Mouse (Mus musculus): Measurements from ENCODE around the gene Odf2l.

Odf2l gene

GRCm38 (mm10) chr3:145118254-145119001 lies at the start of gene Odf2l:
Gene Odf2l, plus strand, starts transcription at chr3:145118588.
- DNase-seq (ENCODE audit: low read depth): peak; percentile 96

GRCm38 (mm10) chr3:145068964-145069363 lies 49.4 kb upstream of the Odf2l start:
- no peak for DNase-seq (ENCODE audit: low read depth)

DNA sequence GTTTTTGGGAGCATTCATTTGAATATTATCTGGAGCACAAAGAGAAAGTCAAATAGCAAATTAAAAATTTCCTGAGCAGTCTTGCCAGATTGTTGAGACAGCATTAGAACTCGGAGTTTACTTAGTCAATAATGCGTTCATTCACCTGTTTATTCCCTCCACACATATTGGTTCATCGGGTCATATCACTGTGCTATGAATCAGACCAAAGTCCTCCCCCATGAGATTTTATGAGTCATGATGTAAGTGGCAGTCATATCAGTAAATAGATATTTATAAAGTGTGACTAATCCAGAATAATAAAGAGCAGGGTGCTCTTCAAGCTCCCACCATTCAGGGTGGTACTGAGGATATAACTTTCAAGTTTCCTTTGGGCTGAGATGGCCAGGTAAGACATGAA lies 46.0 kb upstream of the Odf2l start:
- DNase-seq (ENCODE audit: low read depth): no peak

DNA sequence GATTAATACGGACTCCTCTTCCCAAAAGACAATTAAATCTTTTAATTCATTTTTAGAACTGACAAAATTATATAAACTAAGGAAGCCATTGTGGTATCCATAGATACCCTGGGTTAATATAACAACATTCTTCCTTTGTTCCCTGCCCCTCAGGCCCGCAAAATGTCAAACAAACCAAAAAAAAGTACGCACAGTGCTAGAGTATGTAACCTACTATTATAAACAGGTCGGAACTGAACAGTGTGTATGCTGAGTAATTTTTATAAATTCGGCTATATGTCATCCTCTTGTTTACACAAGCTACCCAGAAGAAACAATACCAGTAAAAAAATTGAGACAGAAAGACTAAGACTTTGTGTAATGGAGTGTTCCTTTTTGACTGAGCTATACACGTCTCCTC lies 40.0 kb upstream of the Odf2l start:
- no peak for DNase-seq (ENCODE audit: low read depth)

- DNase-seq (ENCODE audit: low read depth): no peak
Observed at GRCm38 (mm10) chr3:145080904-145081303, 37.5 kb upstream of the Odf2l start.

DNA sequence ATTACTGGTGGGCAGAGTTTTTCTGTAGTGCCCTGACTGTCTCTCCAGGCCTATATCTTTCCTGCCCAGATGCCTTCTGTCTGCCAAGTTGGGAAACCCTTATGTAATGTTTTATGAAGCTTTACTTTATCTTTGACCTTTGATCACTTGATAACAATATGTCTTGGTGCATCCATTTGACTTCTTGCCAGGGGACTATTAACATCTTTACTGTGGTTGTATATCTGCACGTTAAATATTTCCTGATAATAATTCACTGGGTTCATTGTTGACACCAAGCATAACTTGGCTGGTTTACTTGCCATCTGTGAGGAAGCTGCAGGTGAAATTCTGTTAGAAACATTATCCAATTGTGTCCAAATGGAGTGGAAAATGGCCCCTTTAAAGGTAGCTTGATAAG lies 35.3 kb upstream of the Odf2l start:
- no peak for DNase-seq (ENCODE audit: low read depth)

DNA sequence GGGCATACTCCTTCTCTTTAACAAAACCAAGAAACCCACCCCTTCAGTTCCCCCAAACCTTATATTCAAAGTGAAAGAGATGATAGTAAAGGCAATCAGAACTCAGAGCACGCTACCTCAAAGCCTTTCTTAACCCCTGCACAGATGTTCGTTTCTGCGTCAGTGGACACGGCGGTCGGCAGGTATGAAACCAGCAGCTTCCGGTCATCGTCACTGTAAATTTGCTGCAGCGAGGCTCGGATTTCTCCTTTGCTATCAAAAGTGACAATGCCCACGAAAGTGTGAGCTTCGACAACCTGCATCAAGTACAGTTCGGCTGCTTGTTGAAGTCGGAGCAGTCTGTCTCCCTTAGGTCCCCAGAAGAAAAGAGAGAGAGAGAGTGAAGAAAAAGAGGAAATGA lies 32.2 kb upstream of the Odf2l start:
- no peak for DNase-seq (ENCODE audit: low read depth)

DNA sequence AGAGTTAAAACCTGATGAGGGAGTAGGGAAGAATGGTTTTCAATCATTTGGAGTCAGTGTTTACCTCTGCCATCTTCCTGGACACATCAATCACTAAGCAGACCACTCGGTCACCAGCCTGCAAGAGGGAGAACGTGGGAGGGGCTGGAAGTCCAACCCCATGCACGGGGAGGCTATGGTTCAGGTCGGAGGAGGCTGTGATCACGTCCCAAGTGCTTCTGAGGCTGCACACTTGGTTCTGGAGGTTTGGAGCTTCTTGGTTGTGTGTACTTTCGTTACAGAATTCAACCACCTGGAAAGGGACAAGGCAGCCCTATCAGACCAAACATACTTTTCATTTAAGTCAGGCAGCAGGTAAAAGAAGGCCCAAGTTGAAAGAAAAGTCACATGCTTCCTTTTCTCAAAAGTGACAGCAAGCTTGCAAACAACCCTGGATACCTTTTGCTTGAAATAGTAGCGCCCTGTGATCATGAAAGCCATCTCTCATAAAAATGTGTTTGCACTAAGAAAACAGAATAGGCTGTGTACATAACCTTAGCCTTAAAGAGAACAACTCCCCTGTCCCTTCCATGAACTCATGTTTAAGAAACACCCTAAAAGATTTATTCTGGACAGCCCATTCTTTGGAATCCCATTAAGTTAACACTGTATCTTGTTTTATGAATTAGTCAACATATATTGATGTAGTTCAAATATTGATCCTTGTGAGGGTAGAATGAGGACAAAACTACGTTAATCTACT lies 30.4 kb upstream of the Odf2l start:
- no peak for DNase-seq (ENCODE audit: low read depth)

GRCm38 (mm10) chr3:145099291-145099690 lies 19.1 kb upstream of the Odf2l start, which contains the start of gene Clca2:
Gene Clca2, minus strand, starts transcription at chr3:145099443.
- DNase-seq (ENCODE audit: low read depth): no peak

GRCm38 (mm10) chr3:145101891-145102555 lies 16.4 kb upstream of the Odf2l start:
- DNase-seq (ENCODE audit: low read depth): no peak

DNA sequence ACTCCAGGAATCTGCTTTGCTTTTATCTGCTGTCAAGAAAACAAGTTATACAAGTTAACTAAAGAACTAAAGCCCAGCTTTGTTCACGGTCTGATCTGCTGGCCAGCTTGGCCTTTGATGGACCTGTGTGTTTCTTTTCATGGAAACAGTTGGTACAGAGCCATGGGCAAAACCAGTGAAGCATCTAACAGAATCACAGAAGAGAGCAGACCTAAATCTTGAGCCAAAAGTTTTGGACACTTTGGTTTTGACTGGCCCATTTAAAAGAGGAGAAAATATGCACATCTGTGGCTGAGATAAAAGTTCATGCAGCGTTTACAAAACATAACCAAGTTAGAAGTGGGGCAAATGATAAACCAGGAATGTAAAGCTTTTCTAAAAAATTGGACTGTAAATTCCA lies 15.1 kb upstream of the Odf2l start:
- no peak for DNase-seq (ENCODE audit: low read depth)

DNA sequence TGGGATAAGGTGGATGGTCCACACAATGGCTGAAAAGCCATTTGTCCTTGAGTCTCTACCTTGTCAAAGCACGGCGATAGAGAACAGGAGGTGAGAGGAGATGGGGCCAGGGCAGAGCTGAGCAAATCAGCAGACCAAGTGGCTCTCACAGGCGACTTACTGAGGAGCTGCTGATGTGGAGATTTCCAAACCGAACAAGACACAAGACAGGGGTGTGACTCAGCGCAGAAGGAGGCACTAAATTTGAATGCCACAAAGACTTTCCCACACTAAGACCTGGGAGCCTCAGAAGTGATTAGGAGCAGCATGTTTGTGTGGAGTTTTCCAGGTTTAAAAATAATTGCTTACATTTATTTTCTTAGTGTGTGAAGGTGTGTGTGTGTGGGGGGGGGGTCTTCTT lies 14.6 kb upstream of the Odf2l start:
- peak; percentile 29 for DNase-seq (ENCODE audit: low read depth)

GRCm38 (mm10) chr3:145105076-145105772 lies 13.2 kb upstream of the Odf2l start:
- DNase-seq (ENCODE audit: low read depth): peak; percentile 84

DNA sequence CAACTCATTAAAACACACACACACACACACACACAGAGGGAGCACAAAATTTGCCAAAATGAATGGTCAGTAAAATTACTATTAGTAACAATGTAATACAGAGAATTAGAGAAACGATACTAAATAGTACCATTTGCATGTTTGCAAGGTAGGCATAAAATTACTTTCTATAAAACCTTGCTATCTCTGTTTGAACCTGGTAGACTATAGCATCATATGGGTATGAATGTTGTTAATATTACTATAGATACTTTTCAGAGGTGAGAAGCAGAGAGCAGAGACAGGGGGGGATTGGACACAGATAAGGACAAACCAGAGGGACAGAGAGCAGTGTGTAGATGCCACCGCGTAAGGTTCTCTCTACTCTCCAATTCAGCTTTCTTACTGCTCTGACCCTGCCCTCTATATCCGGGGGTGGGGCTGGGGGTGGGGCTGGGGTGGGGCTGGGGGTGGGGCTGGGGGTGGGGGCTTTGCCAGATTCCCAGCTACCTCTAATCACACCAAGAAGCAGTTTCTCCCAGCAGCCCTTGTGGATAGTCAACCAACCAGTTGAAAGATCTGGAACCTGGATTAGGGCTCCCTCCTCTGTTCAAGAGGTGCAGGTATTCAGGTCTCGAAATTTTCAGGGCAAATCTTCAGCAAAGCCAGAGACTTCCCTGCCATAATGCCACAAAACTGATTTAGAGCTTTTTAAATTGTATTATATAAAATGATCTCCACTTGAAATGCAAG lies 12.4 kb upstream of the Odf2l start:
- peak; percentile 58 for DNase-seq (ENCODE audit: low read depth)

DNA sequence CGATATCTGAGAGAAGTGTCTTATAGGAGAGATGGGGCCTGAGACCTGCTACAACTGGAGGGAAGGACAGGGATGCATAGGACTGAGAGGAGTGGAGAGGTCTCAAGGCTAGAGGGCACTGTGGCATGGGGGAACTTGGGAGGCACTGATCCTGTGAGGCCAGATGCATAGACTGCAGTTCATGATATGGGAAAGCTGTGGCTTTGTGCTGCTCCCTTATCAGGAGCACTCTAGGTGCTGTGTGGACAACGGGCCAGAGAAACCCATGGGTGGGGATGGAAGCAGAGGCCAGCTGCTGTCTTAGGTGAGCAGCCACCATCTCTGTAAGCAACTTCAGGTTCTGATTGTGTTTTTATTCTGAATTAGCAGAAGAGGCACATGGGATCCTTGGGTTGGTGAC lies 3.2 kb upstream of the Odf2l start:
- no peak for DNase-seq (ENCODE audit: low read depth)

DNA sequence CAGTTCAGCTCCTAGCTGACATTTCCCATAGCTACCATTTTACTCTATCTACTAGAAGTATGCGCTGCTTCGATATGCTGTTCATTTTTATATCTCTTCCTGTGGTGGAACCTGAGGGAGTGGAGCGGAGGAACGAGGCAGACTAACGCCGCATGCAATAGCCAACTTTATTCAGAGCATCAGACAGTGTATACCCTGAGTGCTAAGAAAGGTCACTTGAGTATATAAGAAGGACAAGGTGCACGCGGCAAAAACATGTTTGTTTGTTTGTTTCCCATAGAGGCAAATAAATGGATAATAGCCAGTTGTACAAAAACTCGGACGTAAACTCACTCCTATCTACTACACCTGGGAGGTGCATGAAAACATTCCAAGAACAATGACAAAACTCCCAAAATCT lies 751 bp upstream of the Odf2l start:
- DNase-seq (ENCODE audit: low read depth): no peak

DNA sequence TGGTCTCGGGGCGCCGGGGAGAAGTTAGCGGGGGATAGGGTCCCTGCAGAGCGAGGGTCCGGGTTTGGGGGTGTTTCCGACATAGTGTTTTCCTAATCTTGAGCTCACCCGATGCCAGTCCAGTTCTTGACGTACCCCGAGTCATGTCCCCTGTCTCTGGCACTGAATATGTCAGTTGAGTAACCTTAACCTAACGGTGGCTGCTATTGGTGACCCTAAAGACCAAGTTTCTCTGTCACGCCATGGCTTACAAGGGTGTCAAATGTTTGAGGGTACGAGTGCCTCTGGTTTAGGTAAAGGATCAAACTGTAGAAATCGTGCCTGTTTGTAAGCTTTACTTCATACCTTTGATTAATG lies 592 bp downstream of the Odf2l start:
- no peak for DNase-seq (ENCODE audit: low read depth)

DNA sequence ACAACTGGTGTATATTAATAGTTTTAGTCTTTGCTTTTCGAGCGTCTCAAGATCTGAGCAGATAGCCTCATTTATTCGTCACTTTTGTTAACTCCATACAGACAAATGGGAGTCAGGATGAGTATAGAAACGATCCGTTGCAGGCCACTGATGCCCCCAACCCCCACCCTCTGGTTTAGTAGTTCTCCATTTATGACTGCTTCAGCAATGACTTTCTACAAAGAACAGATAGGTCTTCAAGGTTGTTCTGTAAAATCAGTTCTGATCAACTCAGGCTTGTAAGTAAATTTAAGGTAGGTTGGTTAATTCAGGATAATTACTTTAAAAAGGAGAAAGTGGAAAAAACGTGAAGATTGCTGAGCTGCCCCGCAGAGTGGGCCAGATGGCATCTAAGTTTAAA lies 1.0 kb downstream of the Odf2l start:
- peak; percentile 17 for DNase-seq (ENCODE audit: low read depth)

GRCm38 (mm10) chr3:145126618-145127017 lies 8.2 kb downstream of the Odf2l start:
- DNase-seq (ENCODE audit: low read depth): no peak

DNA sequence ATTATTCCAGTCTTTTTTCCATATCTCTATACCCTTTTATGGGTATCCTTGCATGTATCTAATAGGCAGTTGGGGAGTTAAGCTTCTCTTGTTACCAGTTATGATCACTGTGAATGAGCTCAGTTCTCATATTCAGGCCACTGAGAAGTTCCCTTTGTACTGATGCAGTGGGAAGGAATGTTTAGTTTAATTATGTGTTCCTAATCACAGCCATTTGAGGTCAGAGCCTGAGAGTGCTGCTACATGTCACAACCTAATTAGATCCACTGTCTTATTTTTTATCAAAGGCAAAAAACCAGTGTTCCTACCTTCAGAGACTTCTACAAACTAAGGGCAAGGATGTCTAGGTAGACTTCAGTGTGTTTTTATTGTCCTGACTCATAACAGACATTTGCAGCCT lies 11.0 kb downstream of the Odf2l start:
- DNase-seq (ENCODE audit: low read depth): no peak

DNA sequence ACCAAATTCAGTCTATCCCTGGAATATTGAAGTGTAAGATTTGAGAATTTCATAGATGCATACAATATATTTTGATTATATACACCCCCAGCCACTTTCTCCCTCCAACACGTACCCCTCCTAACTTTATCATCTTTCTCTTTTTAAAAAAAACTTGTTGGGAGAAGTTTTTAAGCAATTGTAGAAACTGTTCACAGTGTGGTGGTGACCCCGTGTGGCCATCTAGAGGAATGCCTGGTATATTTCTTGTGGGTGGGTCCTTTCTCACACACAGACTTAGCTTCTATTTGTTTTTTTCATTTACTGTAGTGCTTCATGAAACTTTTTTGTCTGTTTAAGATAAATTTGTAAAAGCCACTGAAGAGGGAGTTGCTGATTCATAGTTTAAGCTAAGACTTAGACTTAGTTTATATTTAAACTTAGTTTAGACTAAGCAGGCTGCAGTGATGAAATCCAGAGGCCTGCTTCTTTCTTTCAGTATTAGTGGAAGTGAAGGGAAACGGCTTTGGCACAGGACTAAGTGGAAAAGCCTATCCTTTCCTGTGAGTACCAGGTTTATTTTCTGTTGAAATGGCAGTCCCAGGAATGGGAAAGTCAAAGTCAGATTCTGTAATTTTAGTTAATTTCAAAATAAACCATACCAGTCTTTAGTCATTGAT lies 13.0 kb downstream of the Odf2l start:
- peak; percentile 70 for DNase-seq (ENCODE audit: low read depth)
